Mouse (Mus musculus): ENCODE results near the gene 4931409K22Rik. TPM values are rescaled to one million over a fixed set of nuclear protein-coding genes. Genes with fewer than 3 reads are reported as not detected.

The 4931409K22Rik gene
- polyA plus RNA-seq, 1 experiment from 2014 or later, result not detected

DNA sequence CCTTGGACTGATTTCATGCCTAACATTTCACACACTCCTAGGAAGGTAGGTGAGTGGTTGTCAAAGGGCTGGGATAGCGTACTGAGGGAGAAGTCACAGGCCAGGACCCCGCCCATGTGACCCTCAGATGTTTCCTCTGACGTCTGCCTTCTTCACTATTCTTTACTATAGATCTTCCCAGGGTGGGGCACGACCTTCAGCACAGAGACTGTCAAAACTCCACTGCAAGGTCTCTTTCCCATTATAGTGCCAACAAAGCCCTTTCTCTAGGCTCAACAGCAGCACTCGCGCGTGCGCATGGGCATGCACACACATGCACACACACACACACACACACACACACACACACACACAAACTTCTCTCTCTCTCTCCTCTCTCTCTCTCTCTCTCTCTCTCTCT, 32.8 kb downstream of the 4931409K22Rik start:
- Histone ChIP-seq H3K4me3 (ENCODE audit: low read depth, low read length) (no peak overlapping the region), H3K4me1 (replicated peaks; ENCODE audit: control insufficient read depth, insufficient read depth, low read length) (peaks cover 4% of the 10 kb centered on the region; the same call in 1 of the 2 replicates), H3K4me2 (replicated peaks; ENCODE audit: low read depth) (no peak overlapping the region), H3K36me3 (ENCODE audit: control insufficient read depth, insufficient read depth) (no peaks in the 10 kb centered on the region), H3K9ac (ENCODE audit: low read depth, low read length) (no peak overlapping the region), H3K27ac (ENCODE audit: low read depth, low read length) (no peak overlapping the region), H3K27me3 (replicated peaks; ENCODE audit: control insufficient read depth, insufficient read depth, low read length) (peaks cover 82% of the 10 kb centered on the region), H3K9me3 (ENCODE audit: control insufficient read depth) (no peaks in the 10 kb centered on the region)
- 51% methylated on average over 8 of the region's 8 CpGs for WGBS
- TF ChIP-seq CTCF (IDR thresholded peaks at IDR 0.05; ENCODE audit: low read depth), result no peak
- ATAC-seq, result no peak

DNA sequence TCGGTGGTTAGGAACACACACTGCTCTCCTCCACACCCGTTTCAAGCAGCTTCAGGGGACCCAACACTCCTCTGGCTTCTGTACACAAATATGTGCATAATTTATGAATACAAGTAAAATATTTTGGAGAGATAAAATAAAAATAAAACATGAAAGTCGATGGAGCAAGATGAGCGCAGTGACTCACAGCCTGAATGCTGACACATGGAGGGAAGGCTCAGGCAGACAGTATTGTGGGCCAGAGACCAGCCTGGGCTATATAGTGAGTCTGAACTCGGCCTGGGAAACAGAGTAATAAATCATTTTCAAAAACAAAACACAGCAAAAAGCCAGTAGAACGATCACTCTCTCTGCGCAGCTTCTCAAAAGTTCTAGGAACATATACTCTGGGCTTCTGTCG, 35.2 kb downstream of the 4931409K22Rik start:
- Histone ChIP-seq H3K36me3 (ENCODE audit: control insufficient read depth, insufficient read depth) (no peaks in the 10 kb centered on the region), H3K27ac (ENCODE audit: low read depth, low read length) (no peak overlapping the region), H3K9ac (ENCODE audit: low read depth, low read length) (no peak overlapping the region), H3K4me1 (replicated peaks; ENCODE audit: control insufficient read depth, insufficient read depth, low read length) (peaks cover 4% of the 10 kb centered on the region; the same call in 1 of the 2 replicates), H3K9me3 (ENCODE audit: control insufficient read depth) (no peaks in the 10 kb centered on the region), H3K4me3 (ENCODE audit: low read depth, low read length) (no peak overlapping the region), H3K27me3 (replicated peaks; ENCODE audit: control insufficient read depth, insufficient read depth, low read length) (peaks cover 70% of the 10 kb centered on the region), H3K4me2 (replicated peaks; ENCODE audit: low read depth) (no peak overlapping the region)
- no peak for TF ChIP-seq CTCF (IDR thresholded peaks at IDR 0.05; ENCODE audit: low read depth)
- ATAC-seq, result no peak
- 58% methylated on average over 8 of the region's 8 CpGs for WGBS

DNA sequence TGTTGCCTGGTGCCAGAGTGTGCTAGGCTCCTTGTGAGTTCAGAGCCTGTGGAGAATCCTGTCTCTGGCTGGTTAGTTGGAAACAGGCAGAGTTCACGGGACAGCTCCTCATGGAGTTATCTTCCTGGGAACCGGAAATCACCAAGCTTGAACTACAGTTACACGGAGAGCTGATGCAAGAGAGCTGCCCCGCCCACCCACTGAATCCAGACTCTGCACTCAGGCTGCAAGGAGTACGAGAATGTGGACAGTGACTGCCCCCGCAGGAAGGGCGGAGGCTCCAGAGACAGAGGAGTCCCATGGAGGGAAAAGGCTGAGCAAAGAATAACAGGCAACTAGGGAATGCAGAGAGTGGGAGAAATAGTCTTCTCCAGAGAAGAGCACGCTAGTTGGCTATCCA, 44.3 kb downstream of the 4931409K22Rik start:
- 19% methylated on average over 8 of the region's 8 CpGs for WGBS
- H3K4me1 ChIP-seq (replicated peaks; ENCODE audit: control insufficient read depth, insufficient read depth, low read length), result no peaks in the 10 kb centered on the region
- no peak overlapping the region for H3K9ac ChIP-seq (ENCODE audit: low read depth, low read length)
- no peaks in the 10 kb centered on the region for H3K9me3 ChIP-seq (ENCODE audit: control insufficient read depth)
- 0 out of 2 replicates have a peak, but pooled peaks cover 2% of the 10 kb centered on the region for H3K27me3 ChIP-seq (replicated peaks; ENCODE audit: control insufficient read depth, insufficient read depth, low read length)
- H3K36me3 ChIP-seq (ENCODE audit: control insufficient read depth, insufficient read depth), result no peaks in the 10 kb centered on the region
- peak; percentile 51; the same call in 1 of the 2 replicates for ATAC-seq
- no peak for TF ChIP-seq CTCF (IDR thresholded peaks at IDR 0.05; ENCODE audit: low read depth)
- no peak overlapping the region for H3K4me3 ChIP-seq (ENCODE audit: low read depth, low read length)
- no peak overlapping the region for H3K27ac ChIP-seq (ENCODE audit: low read depth, low read length)
- H3K4me2 ChIP-seq (replicated peaks; ENCODE audit: low read depth), result no peak overlapping the region

- H3K4me1 ChIP-seq (replicated peaks; ENCODE audit: control insufficient read depth, insufficient read depth, low read length), result no peaks in the 10 kb centered on the region
- WGBS, result 52% methylated on average over 11 of the region's 11 CpGs
- ATAC-seq, result no peak
- H3K9ac ChIP-seq (ENCODE audit: low read depth, low read length), result no peak overlapping the region
- H3K36me3 ChIP-seq (ENCODE audit: control insufficient read depth, insufficient read depth), result no peaks in the 10 kb centered on the region
- no peak overlapping the region for H3K4me2 ChIP-seq (replicated peaks; ENCODE audit: low read depth)
- no peaks in the 10 kb centered on the region for H3K9me3 ChIP-seq (ENCODE audit: control insufficient read depth)
- H3K27me3 ChIP-seq (replicated peaks; ENCODE audit: control insufficient read depth, insufficient read depth, low read length), result no peaks in the 10 kb centered on the region
- H3K27ac ChIP-seq (ENCODE audit: low read depth, low read length), result no peak overlapping the region
- no peak overlapping the region for H3K4me3 ChIP-seq (ENCODE audit: low read depth, low read length)
- TF ChIP-seq CTCF (IDR thresholded peaks at IDR 0.05; ENCODE audit: low read depth), result peak; percentile 73
Measured at GRCm38 (mm10) chr5:24510635-24511034, 46.0 kb downstream of the 4931409K22Rik start.

- no peak for TF ChIP-seq CTCF (IDR thresholded peaks at IDR 0.05; ENCODE audit: low read depth)
- no peak for ATAC-seq
- H3K9me3 ChIP-seq (ENCODE audit: control insufficient read depth), result no peaks in the 10 kb centered on the region
- no peaks in the 10 kb centered on the region for H3K36me3 ChIP-seq (ENCODE audit: control insufficient read depth, insufficient read depth)
- H3K4me3 ChIP-seq (ENCODE audit: low read depth, low read length), result no peak overlapping the region
- no peak overlapping the region for H3K27ac ChIP-seq (ENCODE audit: low read depth, low read length)
- WGBS, result 92% methylated on average over 7 of the region's 7 CpGs
- H3K4me2 ChIP-seq (replicated peaks; ENCODE audit: low read depth), result no peak overlapping the region
- no peak overlapping the region for H3K9ac ChIP-seq (ENCODE audit: low read depth, low read length)
- no peaks in the 10 kb centered on the region for H3K4me1 ChIP-seq (replicated peaks; ENCODE audit: control insufficient read depth, insufficient read depth, low read length)
- peaks cover 4% of the 10 kb centered on the region; the same call in 1 of the 2 replicates for H3K27me3 ChIP-seq (replicated peaks; ENCODE audit: control insufficient read depth, insufficient read depth, low read length)
Measured at GRCm38 (mm10) chr5:24508406-24508805, 48.2 kb downstream of the 4931409K22Rik start.

- H3K36me3 ChIP-seq (ENCODE audit: control insufficient read depth, insufficient read depth), result peaks cover 14% of the 10 kb centered on the region
- H3K9ac ChIP-seq (ENCODE audit: low read depth, low read length), result no peak overlapping the region
- no peak overlapping the region for H3K27ac ChIP-seq (ENCODE audit: low read depth, low read length)
- peaks cover 4% of the 10 kb centered on the region; the same call in 1 of the 2 replicates for H3K27me3 ChIP-seq (replicated peaks; ENCODE audit: control insufficient read depth, insufficient read depth, low read length)
- WGBS, result 53% methylated on average over 2 of the region's 2 CpGs
- no peak overlapping the region for H3K4me2 ChIP-seq (replicated peaks; ENCODE audit: low read depth)
- ATAC-seq, result no peak
- H3K9me3 ChIP-seq (ENCODE audit: control insufficient read depth), result no peaks in the 10 kb centered on the region
- no peak overlapping the region for H3K4me3 ChIP-seq (ENCODE audit: low read depth, low read length)
- H3K4me1 ChIP-seq (replicated peaks; ENCODE audit: control insufficient read depth, insufficient read depth, low read length), result no peaks in the 10 kb centered on the region
- TF ChIP-seq CTCF (IDR thresholded peaks at IDR 0.05; ENCODE audit: low read depth), result no peak
Measured at GRCm38 (mm10) chr5:24505513-24505912, 51.1 kb downstream of the 4931409K22Rik start.

DNA sequence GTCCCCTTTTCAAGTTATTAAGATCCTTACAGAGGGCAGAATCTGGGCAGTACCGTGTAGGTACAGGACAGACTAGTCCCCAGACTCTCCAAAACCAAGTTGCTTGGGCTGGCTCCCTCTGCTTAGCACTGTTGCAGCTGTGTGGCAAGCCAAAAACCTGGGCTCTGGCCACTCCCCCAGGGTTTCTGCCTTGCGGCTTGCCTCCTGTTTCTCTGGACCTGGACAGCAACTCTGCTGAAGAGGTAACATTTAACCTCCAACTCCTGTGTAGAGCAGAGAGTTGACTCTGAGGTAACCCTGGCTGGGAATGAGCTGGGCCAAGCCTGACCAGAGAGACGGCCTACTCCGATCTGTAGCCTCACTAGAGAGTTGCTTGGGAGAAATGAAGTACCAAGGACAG, 53.8 kb downstream of the 4931409K22Rik start:
- H3K9me3 ChIP-seq (ENCODE audit: control insufficient read depth), result no peaks in the 10 kb centered on the region
- TF ChIP-seq CTCF (IDR thresholded peaks at IDR 0.05; ENCODE audit: low read depth), result no peak
- 77% methylated on average over 4 of the region's 4 CpGs for WGBS
- H3K27me3 ChIP-seq (replicated peaks; ENCODE audit: control insufficient read depth, insufficient read depth, low read length), result peaks cover 4% of the 10 kb centered on the region; the same call in 1 of the 2 replicates
- H3K36me3 ChIP-seq (ENCODE audit: control insufficient read depth, insufficient read depth), result peaks cover 39% of the 10 kb centered on the region
- no peak for ATAC-seq
- no peak overlapping the region for H3K9ac ChIP-seq (ENCODE audit: low read depth, low read length)
- no peak overlapping the region for H3K4me3 ChIP-seq (ENCODE audit: low read depth, low read length)
- H3K27ac ChIP-seq (ENCODE audit: low read depth, low read length), result no peak overlapping the region
- H3K4me2 ChIP-seq (replicated peaks; ENCODE audit: low read depth), result no peak overlapping the region
- H3K4me1 ChIP-seq (replicated peaks; ENCODE audit: control insufficient read depth, insufficient read depth, low read length), result no peaks in the 10 kb centered on the region
